Mouse (Mus musculus): Measurements from ENCODE around the gene Knl1.
A peak's percentile ranks its signal among the peaks of the same experiment; 100 is the strongest.
"Not testable (repeated sequence)": the region's sequence is repeated elsewhere in the genome, so short reads cannot be mapped to it uniquely, and the experiment has no call there.

Knl1 gene

GRCm38 (mm10) chr2:119046649-119047611 is at the start of gene Knl1:
Gene Knl1, plus strand, starts transcription at chr2:119047119.
- DNase-seq (ENCODE audit: low spot score) = peak; percentile 99

DNA sequence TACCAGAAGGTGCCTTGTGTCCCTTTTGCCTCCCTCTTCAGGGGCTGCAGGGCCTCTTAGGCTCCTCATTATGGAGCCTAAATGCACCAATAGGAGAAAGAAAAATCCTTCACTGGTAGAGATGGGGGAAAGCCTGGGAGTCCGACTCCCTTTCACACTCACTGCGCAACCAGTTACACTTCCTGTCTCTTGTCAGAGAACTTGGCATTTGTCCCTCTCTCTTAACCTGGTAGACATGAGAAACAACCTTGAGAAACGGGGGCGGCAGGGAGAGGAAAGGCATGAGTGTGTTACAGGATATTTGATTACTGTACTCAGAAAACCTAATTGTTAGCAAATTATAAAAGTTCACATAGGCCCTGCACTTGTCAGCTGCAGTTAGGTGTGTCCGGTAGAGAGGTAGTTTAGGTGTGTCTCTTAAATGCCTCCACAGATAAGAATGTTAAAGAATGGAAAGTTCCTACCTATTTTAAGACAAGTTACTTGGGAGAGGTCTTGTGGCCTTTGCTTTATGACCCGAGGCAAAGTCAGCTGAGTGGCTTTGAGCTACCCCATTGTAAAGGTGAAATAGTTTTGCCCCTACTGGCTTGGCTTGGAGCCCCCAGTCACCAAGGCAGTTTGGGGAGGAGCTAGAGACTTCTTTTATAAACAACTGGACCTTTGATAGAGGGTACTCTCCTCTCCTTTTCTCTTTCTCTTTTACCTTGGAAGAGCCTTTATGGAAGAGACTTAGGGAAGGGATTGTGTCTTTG is 48.6 kb upstream of the Knl1 start:
- DNase-seq (ENCODE audit: low spot score) = no peak

DNA sequence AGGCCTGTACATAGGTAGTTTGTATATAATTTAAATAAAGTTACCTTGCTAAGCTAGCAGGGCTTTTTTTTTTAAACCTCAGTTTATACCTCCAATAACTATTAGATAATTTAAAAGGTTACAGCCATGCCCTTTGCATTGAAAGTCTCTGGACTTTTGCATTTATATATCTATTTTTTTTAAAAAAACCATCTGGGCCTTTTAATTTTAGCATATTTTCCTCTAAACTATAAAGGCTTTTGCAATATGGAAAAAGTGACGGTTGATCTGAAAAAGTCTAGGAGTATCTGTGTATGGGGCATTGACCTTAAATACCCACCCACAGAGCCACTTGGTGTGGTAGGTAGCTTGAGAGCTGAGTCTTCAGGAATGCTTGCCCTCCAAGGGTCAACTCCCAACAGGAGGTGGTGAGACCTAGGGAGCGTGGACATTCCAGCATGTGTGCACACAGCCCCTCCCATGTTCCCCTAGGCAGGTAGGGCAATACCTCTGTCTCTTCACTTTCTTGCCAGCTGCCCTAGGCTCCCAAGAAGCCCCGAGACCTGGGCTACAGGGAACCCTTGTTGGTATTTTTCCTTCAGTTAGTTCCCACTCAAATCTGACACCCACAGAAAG is 47.8 kb upstream of the Knl1 start:
- DNase-seq (ENCODE audit: low spot score) = peak; percentile 17

DNA sequence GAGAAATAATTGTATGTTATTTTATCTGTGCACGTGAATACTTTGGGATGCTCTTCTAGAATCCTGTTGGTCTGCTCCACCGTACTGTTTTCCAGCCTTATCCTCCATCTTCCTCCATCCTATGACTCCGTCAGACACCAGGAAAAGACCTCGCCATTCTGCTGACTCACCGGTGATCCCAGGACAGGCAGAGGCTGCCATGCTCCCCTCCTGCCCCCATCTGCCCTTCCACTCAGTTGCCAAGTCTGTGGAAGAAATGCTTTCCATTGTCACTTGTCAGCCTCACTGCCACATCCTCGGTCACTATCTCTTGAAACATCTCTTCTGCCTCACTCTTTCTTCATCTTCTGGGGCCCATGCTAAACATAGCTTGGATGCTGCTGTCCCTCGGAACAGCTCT is 40.0 kb upstream of the Knl1 start:
- DNase-seq (ENCODE audit: low spot score) = no peak

DNA sequence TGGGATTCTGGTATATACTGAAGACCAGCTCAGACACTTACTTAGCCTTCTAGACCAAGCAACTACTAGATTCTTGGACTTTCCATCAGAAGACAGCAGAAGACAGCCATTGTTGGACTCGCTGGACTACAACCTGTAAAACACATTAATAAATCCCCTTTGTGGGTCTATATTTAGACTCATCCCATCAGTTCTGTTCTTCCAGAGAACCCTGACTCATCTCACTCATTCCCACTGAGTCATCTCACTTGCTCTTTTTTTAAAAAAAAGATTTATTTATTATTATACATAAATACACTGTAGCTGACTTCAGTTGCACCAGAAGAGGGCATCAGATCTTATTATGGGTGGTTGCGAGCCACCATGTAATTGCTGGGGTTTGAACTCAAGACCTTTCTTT is 37.5 kb upstream of the Knl1 start:
- DNase-seq (ENCODE audit: low spot score) = no peak

GRCm38 (mm10) chr2:119014989-119015388 is 31.9 kb upstream of the Knl1 start:
- DNase-seq (ENCODE audit: low spot score) = no peak

DNA sequence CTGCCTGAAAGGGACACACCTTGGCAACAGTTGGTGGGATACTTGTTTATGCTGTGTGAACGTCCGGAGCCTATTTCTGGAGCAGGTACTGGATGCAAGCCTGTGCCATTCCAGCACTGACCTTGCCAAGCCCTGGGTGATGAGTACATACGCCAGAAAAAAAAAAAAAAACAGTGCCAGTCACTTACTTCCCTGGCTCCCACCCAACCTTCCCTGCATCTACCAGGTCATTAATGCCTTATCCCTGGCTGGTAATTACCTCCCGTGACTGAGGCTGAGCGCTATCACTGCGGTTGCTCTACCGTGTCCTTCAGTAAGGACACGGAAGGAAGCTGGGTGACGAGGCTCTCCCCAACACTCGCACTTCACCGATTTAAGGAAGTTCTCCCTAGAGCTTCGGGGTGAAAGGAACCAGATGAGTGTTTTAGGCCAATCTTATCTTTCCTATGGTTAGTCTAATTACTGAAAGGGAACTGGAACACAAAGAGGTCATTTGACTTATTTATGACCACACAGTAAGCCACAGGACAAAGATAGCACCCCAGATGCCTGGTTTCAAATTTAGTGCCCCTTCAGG is 31.2 kb upstream of the Knl1 start:
- DNase-seq (ENCODE audit: low spot score) = no peak

- not testable (repeated sequence) for DNase-seq (ENCODE audit: low spot score)
Measured at GRCm38 (mm10) chr2:119016312-119016711, 30.6 kb upstream of the Knl1 start.

GRCm38 (mm10) chr2:119017647-119018046 is 29.3 kb upstream of the Knl1 start:
- DNase-seq (ENCODE audit: low spot score) = no peak

GRCm38 (mm10) chr2:119018391-119019122 is 28.4 kb upstream of the Knl1 start:
- DNase-seq (ENCODE audit: low spot score) = peak; percentile 43

DNA sequence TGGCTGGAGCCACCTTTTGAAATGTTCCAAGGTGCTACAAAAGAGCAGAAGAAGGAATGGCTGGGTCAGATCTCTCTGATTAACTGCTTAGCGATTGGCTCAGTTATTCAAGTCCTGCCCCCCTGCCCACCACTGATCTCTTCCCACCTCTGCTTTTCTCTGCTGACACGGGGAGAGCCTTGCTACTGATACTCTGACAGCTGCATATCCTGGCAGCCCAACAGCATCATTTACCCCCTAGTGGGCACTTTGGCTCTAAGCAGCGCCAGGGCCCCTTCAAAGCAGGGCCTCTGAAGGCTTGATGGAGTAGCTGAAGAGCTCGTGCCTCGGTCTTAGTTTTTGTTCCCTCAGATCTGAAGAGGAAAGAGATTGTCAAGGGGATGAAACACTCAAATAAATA is 27.8 kb upstream of the Knl1 start:
- peak; percentile 56 for DNase-seq (ENCODE audit: low spot score)

- no peak for DNase-seq (ENCODE audit: low spot score)
Measured at GRCm38 (mm10) chr2:119019538-119019937, 27.4 kb upstream of the Knl1 start.

- no peak for DNase-seq (ENCODE audit: low spot score)
Measured at GRCm38 (mm10) chr2:119023154-119023660, 23.7 kb upstream of the Knl1 start.

GRCm38 (mm10) chr2:119024536-119025238 is 22.2 kb upstream of the Knl1 start:
- peak; percentile 14 for DNase-seq (ENCODE audit: low spot score)

DNA sequence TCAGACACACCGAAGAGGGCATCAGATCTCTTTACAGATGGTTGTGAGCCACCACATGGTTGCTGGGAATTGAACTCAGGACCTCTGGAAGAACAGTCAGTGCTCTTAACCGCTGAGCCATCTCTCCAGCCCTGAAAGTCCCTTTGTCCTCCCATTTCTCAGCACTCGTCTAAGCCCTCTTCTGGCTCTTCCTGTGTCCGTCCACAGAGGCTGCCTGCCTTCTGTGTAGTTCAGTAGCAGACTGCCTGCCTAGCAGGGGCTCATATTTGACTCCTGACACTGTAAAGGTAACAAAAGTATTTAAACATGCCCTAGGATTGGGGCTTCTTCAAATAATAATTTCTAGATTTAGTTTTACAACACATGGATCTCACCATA is 21.7 kb upstream of the Knl1 start:
- DNase-seq (ENCODE audit: low spot score) = no peak

DNA sequence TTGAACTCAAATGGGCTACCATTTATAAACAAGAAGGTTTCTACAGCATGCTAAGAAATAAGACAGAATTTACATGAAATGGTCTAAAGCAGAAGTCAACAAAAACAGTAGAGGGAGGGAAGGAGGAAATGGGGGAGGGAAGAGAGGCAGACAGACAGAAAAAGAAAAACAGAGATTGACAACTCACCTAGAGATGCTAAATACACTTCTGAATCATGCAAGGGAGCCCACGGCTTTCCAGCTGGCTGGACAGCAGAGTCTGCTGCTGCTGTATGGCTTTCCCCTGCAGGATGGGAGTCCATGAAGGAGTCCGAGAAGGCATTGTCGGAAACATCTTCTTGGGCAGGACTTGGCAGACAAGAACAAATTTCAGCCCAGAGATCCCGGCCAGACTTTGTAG is 20.0 kb upstream of the Knl1 start:
- DNase-seq (ENCODE audit: low spot score) = no peak

DNA sequence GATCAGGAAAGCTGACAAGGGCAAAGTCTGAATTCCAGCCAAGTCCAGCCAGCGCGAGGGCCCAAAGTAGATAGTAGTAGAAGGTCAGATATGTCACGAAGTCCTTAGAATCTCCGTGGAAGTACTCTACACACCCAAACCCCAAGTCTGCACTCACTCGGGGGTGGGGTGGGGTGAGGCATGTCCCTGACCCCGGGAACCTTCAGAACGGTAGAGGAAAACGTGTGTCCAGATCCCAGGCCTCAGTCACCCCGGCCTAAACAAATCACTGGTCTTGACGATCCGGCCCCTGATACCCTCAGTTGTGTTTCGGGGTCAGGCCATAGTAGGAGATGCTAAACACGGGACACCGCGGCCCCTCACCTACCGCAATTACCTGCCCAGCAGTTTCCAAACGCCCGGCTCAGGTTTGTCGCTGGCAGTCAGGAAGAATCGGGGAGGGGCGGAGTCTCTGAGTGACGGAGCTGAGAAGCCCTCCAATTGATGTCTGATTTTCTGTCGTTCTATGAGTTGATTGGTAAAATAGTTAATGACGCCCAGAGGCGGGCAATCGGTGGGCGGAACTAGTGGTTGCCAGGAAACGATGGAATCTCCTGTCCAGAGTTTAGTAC is 17.9 kb upstream of the Knl1 start, which contains the start of gene Ccdc32:
Gene Ccdc32 (minus strand): TSS at position 453 of the 611 bp plus-strand sequence.
- peak; percentile 99 for DNase-seq (ENCODE audit: low spot score)

GRCm38 (mm10) chr2:119032191-119032590 is 14.7 kb upstream of the Knl1 start:
- DNase-seq (ENCODE audit: low spot score) = no peak

DNA sequence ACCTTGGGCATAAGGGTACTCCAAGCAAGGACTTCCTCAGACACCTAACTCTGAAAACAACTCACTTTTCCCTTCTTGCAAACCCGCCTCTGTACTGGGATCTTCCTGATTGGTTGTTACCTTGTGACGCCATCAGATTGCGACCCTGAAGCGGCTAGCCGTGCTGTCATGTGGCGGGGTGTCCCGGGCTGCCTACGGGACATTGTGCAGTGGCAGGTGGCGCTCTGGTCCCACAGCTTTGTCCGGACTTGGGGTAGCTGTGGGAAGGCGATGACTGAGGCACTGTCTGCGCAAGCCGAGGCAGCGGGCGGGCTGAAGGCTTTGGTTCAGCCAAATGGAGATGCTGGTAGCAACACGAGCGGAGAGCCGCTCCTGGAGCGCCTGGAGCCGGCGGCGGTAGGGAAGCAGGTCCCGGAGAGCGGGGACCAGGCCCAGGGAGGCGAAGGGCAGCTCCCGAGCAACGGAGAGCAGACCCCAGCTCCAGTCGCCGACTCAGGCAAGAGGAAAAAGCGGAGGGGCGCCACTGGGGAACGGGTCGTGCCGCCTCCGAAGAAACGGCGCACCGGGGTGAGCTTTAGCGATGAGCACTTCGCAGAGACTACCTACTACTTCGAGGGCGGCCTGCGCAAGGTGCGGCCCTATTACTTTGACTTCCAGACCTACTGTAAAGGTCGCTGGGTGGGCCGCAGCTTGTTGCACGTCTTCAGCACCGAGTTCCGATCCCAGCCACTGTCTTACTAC is 12.1 kb upstream of the Knl1 start, which contains the start of gene Rpusd2:
Gene Rpusd2 (plus strand): TSS at position 135 of the 741 bp plus-strand sequence.
- DNase-seq (ENCODE audit: low spot score) = peak; percentile 98

Data from embryo, embryonic 10.5 days (tissue).